Comparison of ENCODE assay signal across 14 mouse cellular contexts in genomic region chr1:93160501-93161133, GRCm38 (mm10). TPM values are rescaled to one million over a fixed set of nuclear protein-coding genes. Genes with fewer than 3 reads are reported as not detected.
DNase-seq lines count a peak whose midpoint lies in the region; ATAC-seq and TF ChIP-seq lines count a peak whose summit lies in the region.
"Had no signal": no experiment of that assay in that cellular context is flagged by ENCODE, and none has a peak within 500 bp of the region (broad histone marks: within the 10 kb centered on the region; RNA-seq: fewer than 3 reads in every experiment).

TSS of gene 2310007B03Rik (minus strand) at chr1:93160948.

- ATAC-seq in intestine, embryonic 15.5 days: peak; percentile 89
- no peak for ATAC-seq in limb, embryonic 15.5 days (ENCODE audit: insufficient number of reproducible peaks, low FRiP score, low TSS enrichment, low read depth)
- ATAC-seq in monocyte, adult 5-6 weeks (replicated peaks; ENCODE audit: insufficient number of reproducible peaks, low FRiP score, low TSS enrichment, poor library complexity, severe bottlenecking): no peak

- H3K4me3 ChIP-seq in intestine, embryonic 15.5 days (replicated peaks): peak within 1 kb of the TSS; percentile 9
- H3K4me3 ChIP-seq in limb, embryonic 15.5 days: no peak within 1 kb of the TSS
- H3K4me3 ChIP-seq in small intestine, adult 2 months (ENCODE audit: low read depth, low read length): peak within 1 kb of the TSS; percentile 66
- H3K4me3 ChIP-seq: heart, adult 2 months; hindbrain, embryonic 10.5 days; liver, embryonic 15.5 days; myocyte had no signal

- peaks cover 18% of the 10 kb centered on the region; the same call in 1 of the 2 replicates for H3K4me1 ChIP-seq in intestine, embryonic 15.5 days (replicated peaks)
- H3K4me1 ChIP-seq in limb, embryonic 15.5 days: 0 out of 2 replicates have a peak, but pooled peaks cover 3% of the 10 kb centered on the region
- peaks cover 42% of the 10 kb centered on the region for H3K4me1 ChIP-seq in small intestine, adult 2 months (ENCODE audit: control insufficient read depth, insufficient read depth, insufficient read length, low read length)
- H3K4me1 ChIP-seq: liver, embryonic 15.5 days had no signal

- TF ChIP-seq POLR2A in small intestine, adult 2 months (IDR thresholded peaks at IDR 0.05; ENCODE audit: low read depth, low read length): peak; percentile 64

- H3K9me3 ChIP-seq in intestine, embryonic 15.5 days: no peaks in the 10 kb centered on the region
- no peaks in the 10 kb centered on the region for H3K9me3 ChIP-seq in limb, embryonic 15.5 days
- H3K9me3 ChIP-seq: hindbrain, embryonic 10.5 days; liver, embryonic 15.5 days had no signal

- H3K36me3 ChIP-seq in intestine, embryonic 15.5 days: no peaks in the 10 kb centered on the region
- H3K36me3 ChIP-seq in limb, embryonic 15.5 days: no peaks in the 10 kb centered on the region
- H3K36me3 ChIP-seq in small intestine, adult 2 months (ENCODE audit: control insufficient read depth, insufficient read depth, low read length): no peaks in the 10 kb centered on the region
- H3K36me3 ChIP-seq: hindbrain, embryonic 10.5 days; liver, embryonic 15.5 days had no signal

- WGBS in intestine, embryonic 15.5 days: 41% methylated on average over 8 of the region's 8 CpGs
- 62% methylated on average over 8 of the region's 8 CpGs for WGBS in limb, embryonic 15.5 days
- WGBS in small intestine, adult 2 months: 24% methylated on average over 8 of the region's 8 CpGs

- peak; percentile 61 for DNase-seq in kidney, adult 9 months
- no peak for DNase-seq in adrenal gland, postnatal 10 days
- DNase-seq in testis, postnatal 10 days (ENCODE audit: low spot score): no peak
- DNase-seq: cerebellum, postnatal 36 days; heart, adult 2 months had no signal

- TF ChIP-seq CTCF in small intestine, adult 2 months (IDR thresholded peaks at IDR 0.05; ENCODE audit: extremely low read depth, insufficient read length, insufficient replicate concordance, low read depth, low read length): no peak

- peak within 1 kb of the TSS; percentile 44 for H3K27ac ChIP-seq in intestine, embryonic 15.5 days
- H3K27ac ChIP-seq in limb, embryonic 15.5 days: peak within 1 kb of the TSS; percentile 47
- H3K27ac ChIP-seq in small intestine, adult 2 months (ENCODE audit: insufficient read depth, low read depth, low read length): peak within 1 kb of the TSS; percentile 80
- H3K27ac ChIP-seq: heart, adult 2 months; hindbrain, embryonic 10.5 days; liver, embryonic 15.5 days had no signal

- H3K9ac ChIP-seq in intestine, embryonic 15.5 days: peak within 1 kb of the TSS; percentile 21; the same call in 1 of the 2 replicates
- H3K9ac ChIP-seq in limb, embryonic 15.5 days: no peak within 1 kb of the TSS
- H3K9ac ChIP-seq: liver, embryonic 15.5 days had no signal

- H3K4me2 ChIP-seq in intestine, embryonic 15.5 days (replicated peaks): peak within 1 kb of the TSS; percentile 55
- no peak within 1 kb of the TSS for H3K4me2 ChIP-seq in limb, embryonic 15.5 days
- H3K4me2 ChIP-seq: liver, embryonic 15.5 days had no signal

- no peaks in the 10 kb centered on the region for H3K27me3 ChIP-seq in intestine, embryonic 15.5 days (replicated peaks)
- H3K27me3 ChIP-seq in limb, embryonic 15.5 days: no peaks in the 10 kb centered on the region
- H3K27me3 ChIP-seq in small intestine, adult 2 months (ENCODE audit: control insufficient read depth, insufficient read depth, low read length): no peaks in the 10 kb centered on the region
- H3K27me3 ChIP-seq: liver, embryonic 15.5 days had no signal

RNA-seq across cellular contexts. Expression of gene 2310007B03Rik, which starts in this region (rescaled TPM):
- polyA plus RNA-seq in intestine, embryonic 15.5 days (2015; fragmentation: Nextera tagmentation; extraction: Ambion mirVana): 8.7 and 10.4 TPM in 2 replicates
- polyA plus RNA-seq in limb, embryonic 15.5 days (2015; fragmentation: Nextera tagmentation; extraction: Ambion mirVana): 27.6 and 28.8 TPM in 2 replicates
- 3.0 and 13.5 TPM in 2 replicates for polyA plus RNA-seq in small intestine, adult 2 months (2012; rRNA removed)
- total RNA-seq in adrenal gland, postnatal 10 days (2021): not detected
- not detected in 3 replicates for total RNA-seq in monocyte, adult 5-6 weeks (2017)
- total RNA-seq: heart, adult 2 months; layer of hippocampus, postnatal 10 days had no signal
- polyA plus RNA-seq: spleen, adult 2 months had no signal
